Mouse (Mus musculus) neural tube, embryonic 14.5 days (tissue): ENCODE measurements around the gene Rgs11. TPM values are rescaled to one million over a fixed set of nuclear protein-coding genes. Genes with fewer than 3 reads are reported as not detected.
A peak's percentile ranks its signal among the peaks of the same experiment; 100 is the strongest.

Source experiments
- ATAC-seq: fragments of 200-750 bp; cut with Nextera tagmentation; 2 replicates; pipeline ENCODE4 v1.8.0; 2017; ENCODE audit warnings: low read depth, mild to moderate bottlenecking, moderate TSS enrichment, moderate library complexity
- H3K27ac ChIP-seq: fragments of 300-500 bp; sonication (generic); 2 replicates; pipeline ENCODE4 v1.5.1; 2014; ENCODE audit warnings: low read depth, mild to moderate bottlenecking, control low read depth, low read length, moderate library complexity, mixed read lengths
- H3K27me3 ChIP-seq: fragments of 300-500 bp; sonication (generic); 2 replicates; pipeline ENCODE4 v1.6.1; 2014; ENCODE audit warnings: low read length; ENCODE audit not compliant: control insufficient read depth, insufficient read depth
- H3K36me3 ChIP-seq: fragments of 300-500 bp; sonication (generic); 2 replicates; pipeline ENCODE4 v1.6.1; 2014; ENCODE audit warnings: low read length, mixed read lengths; ENCODE audit not compliant: control insufficient read depth, insufficient read depth
- H3K4me1 ChIP-seq: fragments of 300-500 bp; sonication (generic); 2 replicates; pipeline ENCODE4 v1.6.1; 2014; ENCODE audit warnings: low read length; ENCODE audit not compliant: control insufficient read depth, insufficient read depth
- H3K4me2 ChIP-seq: fragments of 300-500 bp; sonication (generic); 2 replicates; pipeline ENCODE4 v1.6.1; 2014; ENCODE audit warnings: mild to moderate bottlenecking, low read depth, low read length, control low read depth
- H3K4me3 ChIP-seq: fragments of 300-500 bp; sonication (generic); 2 replicates; pipeline ENCODE4 v1.5.1; 2014; ENCODE audit warnings: low read depth, low read length, control low read depth, mixed read lengths
- H3K9ac ChIP-seq: fragments of 300-500 bp; sonication (generic); replicated peaks from 2 replicates; pipeline ENCODE4 v1.6.1; 2014; ENCODE audit warnings: low read depth, mild to moderate bottlenecking, control low read depth, low read length, mixed read lengths
- H3K9me3 ChIP-seq: fragments of 300-500 bp; sonication (generic); 2 replicates; pipeline ENCODE4 v1.6.1; 2016; ENCODE audit warnings: low read length; ENCODE audit not compliant: control insufficient read depth
- WGBS: fragments of 180-500 bp; shearing (Covaris S2); extraction: QIAGEN DNeasy Blood & Tissue Kit; methylation state at CpG from one replicate; pipeline ENCODE4 v1.1.7; 2014; 5-methylcytosine and 5-hydroxymethylcytosine counted together
- polyA plus RNA-seq: library from polyadenylated mRNA; unstranded; fragments of >200 nt; fragmentation: Nextera tagmentation; extraction: Ambion mirVana; gene quantifications from 2 replicates; pipeline ENCODE4 v1.2.1, GENCODE M21; 2014

The Rgs11 gene
- polyA plus RNA-seq, 1 experiment from 2014 or later, result 18.9 TPM

DNA sequence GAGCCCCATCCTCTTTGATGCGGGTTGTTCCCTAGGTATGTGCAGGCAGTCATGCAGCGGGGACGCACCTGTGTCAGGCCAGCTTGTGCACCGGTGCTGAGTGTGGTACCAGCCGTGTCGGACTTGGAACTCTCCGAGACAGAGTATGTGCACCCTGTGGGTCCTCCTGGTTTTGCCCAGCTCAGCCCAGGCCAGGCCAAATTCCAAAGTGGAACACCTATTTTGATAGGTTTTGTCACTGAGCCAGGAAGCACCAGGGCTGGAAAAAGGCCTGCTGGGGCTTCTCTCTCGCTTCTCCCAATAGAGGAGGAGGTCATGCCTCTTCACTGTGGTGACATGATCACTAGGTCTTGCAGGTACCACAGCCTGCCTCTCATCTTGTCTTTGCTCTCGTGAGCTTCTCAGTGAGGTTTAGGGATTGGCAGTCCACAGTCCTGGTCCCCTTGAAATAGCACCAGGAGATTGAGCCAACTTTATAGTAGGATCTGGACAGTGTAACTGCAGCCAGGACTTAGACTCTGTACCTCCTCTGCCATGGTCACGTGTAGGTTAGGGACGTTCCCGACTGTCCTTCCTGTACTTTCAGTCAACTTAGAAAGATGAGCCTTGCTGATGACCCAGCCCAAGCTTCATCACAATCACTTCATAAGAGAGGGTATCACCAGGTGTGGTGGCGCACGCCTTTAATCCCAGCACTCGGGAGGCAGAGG, 10.1 kb upstream of the Rgs11 start:
- Histone ChIP-seq H3K4me1 (no peaks in the 10 kb centered on the region), H3K9me3 (no peaks in the 10 kb centered on the region), H3K4me3 (no peak overlapping the region), H3K9ac (no peak overlapping the region), H3K27ac (no peak overlapping the region), H3K36me3 (peaks cover 58% of the 10 kb centered on the region), H3K4me2 (no peak overlapping the region), H3K27me3 (no peaks in the 10 kb centered on the region)
- ATAC-seq, result no peak
- WGBS, result 98% methylated on average over 15 of the region's 15 CpGs

DNA sequence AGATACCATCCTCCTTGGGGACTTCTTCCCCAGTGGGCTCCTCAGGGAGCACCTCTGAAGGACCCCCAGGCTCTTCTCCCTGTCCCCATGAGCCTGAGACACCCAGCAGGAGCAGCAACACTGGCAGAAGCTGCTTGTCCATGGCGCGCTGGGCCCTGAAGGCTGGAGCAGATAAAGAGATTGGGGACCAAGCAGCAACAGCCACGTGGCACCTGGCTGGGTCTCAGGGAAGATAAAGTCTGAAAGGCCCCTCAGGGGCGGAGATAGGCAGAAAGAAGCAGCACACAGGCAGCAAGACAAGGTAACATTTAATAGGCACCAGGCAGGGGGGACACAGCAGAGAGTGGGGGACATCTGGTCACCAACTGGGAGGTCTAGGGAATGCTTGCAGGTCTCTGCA, 3.9 kb upstream of the Rgs11 start, which contains the start of gene Pdia2:
Pdia2 (minus strand) TSS at position 196 of the 400 bp plus-strand sequence.
- ATAC-seq, result no peak
- Histone ChIP-seq H3K27ac (no peak within 1 kb of the TSS), H3K9me3 (no peaks in the 10 kb centered on the region), H3K4me2 (no peak within 1 kb of the TSS), H3K27me3 (peaks cover 25% of the 10 kb centered on the region), H3K36me3 (peaks cover 18% of the 10 kb centered on the region), H3K9ac (no peak within 1 kb of the TSS), H3K4me3 (no peak within 1 kb of the TSS), H3K4me1 (0 out of 2 replicates have a peak, but pooled peaks cover 8% of the 10 kb centered on the region)
- 86% methylated on average over 4 of the region's 4 CpGs for WGBS

DNA sequence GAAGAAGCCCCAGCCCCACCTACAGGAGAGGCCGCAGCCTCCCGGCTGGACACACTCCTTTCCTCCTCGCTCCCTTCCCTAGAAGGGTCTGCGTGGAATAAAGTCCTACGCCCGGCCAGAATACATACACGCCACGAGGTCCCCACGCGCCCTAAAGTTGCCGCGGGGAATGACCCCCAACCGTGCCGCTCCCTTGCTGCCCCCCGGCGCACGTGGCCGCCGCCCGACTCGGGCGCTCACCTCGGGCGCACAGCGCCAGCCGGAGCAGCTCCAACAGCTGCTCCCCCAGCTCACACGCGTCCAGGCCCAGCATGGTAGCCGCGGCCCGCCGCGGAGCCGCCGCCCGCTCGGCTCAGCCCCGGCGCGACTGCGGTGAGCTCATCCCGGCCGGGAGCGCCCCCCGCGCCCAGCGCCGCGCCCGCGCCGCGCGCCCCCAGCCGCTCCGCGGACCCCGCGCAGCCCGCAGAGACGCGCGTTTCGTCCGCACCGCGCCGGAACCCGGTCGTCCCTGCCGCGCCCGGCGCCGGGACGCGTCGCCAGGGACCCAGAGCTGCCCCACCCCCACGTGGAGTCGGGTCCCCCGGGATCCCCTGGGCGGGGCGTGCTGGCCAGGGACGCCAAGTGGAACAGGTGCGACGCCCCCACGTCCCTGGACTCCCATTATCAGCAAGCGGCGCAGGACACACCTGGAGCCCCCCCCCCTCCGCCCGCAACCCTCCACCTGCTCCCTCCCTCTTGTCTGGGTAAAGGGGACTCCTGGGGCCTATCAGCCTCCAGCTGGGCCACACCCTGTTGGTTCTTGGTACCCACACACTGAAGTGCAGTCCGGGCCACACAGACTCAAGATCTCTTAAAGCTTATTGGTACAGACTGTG, 1.7 kb upstream of the Rgs11 start:
- peak overlapping the region; percentile 93 for H3K4me2 ChIP-seq
- 0 out of 2 replicates have a peak, but pooled peaks cover 8% of the 10 kb centered on the region for H3K4me1 ChIP-seq
- H3K9ac ChIP-seq, result peak overlapping the region; percentile 65
- under 1% methylated on average over 78 of the region's 92 CpGs for WGBS
- peaks cover 32% of the 10 kb centered on the region for H3K27me3 ChIP-seq
- no peak overlapping the region for H3K27ac ChIP-seq
- ATAC-seq, result peak; percentile 66
- H3K36me3 ChIP-seq, result peaks cover 3% of the 10 kb centered on the region; the same call in 1 of the 2 replicates
- H3K9me3 ChIP-seq, result no peaks in the 10 kb centered on the region
- H3K4me3 ChIP-seq, result peak overlapping the region; percentile 56

DNA sequence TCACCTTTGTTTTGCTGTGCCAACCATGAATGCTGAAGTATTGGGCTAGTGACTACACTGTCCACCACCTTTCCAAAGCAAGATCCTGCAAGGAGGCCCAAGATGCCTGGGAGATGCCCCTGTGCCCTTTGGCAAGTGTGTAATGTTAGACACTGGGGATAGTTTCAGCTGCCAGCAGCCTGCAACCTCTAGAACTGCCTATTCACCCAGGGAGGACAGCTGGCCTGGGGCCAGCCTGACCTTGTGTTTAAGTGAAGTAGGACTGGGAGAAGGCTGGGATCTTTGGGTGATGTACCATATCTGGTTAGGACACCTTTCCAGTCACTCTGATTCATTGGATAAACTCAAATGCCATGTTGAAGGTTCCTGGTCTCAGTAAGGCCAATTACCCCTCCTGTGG, 753 bp upstream of the Rgs11 start:
- no peak overlapping the region for H3K4me3 ChIP-seq
- H3K9ac ChIP-seq, result no peak overlapping the region
- peaks cover 32% of the 10 kb centered on the region for H3K27me3 ChIP-seq
- ATAC-seq, result no peak
- H3K4me1 ChIP-seq, result 0 out of 2 replicates have a peak, but pooled peaks cover 8% of the 10 kb centered on the region
- H3K4me2 ChIP-seq, result no peak overlapping the region
- H3K36me3 ChIP-seq, result peaks cover 3% of the 10 kb centered on the region; the same call in 1 of the 2 replicates
- H3K9me3 ChIP-seq, result no peaks in the 10 kb centered on the region
- H3K27ac ChIP-seq, result no peak overlapping the region

DNA sequence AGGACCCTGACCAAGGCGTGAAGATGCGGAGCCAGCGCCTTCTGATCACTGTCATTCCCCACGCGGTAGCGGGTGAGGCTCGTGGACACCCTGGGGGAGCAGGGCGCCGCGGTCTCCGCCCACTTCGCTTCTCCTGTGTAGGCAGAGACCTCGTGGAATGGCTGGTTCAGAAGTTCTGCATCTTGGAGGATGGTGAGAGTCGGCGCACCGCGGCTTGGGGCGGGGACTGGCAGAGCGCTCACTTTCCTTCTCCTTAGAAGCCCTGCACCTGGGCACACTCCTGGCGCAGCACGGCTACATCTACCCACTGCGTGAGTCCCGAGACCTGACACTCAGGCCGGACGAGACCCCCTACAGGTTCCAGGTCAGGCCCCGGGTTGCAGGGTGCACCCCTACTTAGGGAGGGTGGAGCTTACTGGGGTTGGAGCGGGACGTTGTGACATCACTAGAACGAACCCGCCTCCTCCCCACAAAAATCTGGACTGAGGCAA, 615 bp downstream of the Rgs11 start:
- Histone ChIP-seq H3K4me3 (peak overlapping the region; percentile 33), H3K27ac (no peak overlapping the region), H3K9ac (peak overlapping the region; percentile 44), H3K4me1 (0 out of 2 replicates have a peak, but pooled peaks cover 8% of the 10 kb centered on the region), H3K9me3 (no peaks in the 10 kb centered on the region), H3K36me3 (no peaks in the 10 kb centered on the region), H3K27me3 (peaks cover 32% of the 10 kb centered on the region), H3K4me2 (peak overlapping the region; percentile 76)
- no peak; the same call in 1 of the 2 replicates for ATAC-seq
- 1% methylated on average over 29 of the region's 30 CpGs for WGBS

DNA sequence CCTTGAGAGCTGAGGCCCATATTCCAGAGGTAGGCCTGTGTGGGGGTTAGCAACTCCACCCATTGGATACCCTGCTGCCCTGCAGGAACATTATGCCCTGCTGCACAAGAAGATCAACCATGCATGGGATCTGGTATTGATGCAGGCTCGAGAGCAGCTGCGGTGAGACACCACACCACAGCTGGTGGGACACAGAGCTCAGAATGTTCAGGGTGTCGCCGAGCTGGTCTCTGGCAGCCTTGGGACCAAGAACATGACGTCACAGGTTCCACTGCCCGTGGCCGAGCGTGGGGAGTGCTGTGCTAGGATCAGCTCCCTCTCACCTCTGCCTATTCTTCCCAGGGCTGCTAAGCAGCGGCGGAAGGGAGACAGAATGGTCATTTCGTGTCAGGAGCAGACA, 2.0 kb downstream of the Rgs11 start:
- no peak overlapping the region for H3K4me3 ChIP-seq
- H3K27me3 ChIP-seq, result peaks cover 31% of the 10 kb centered on the region
- no peak for ATAC-seq
- H3K9me3 ChIP-seq, result no peaks in the 10 kb centered on the region
- H3K4me2 ChIP-seq, result no peak overlapping the region
- no peak overlapping the region for H3K9ac ChIP-seq
- H3K4me1 ChIP-seq, result 0 out of 2 replicates have a peak, but pooled peaks cover 8% of the 10 kb centered on the region
- 26% methylated on average over 11 of the region's 11 CpGs for WGBS
- no peaks in the 10 kb centered on the region for H3K36me3 ChIP-seq
- H3K27ac ChIP-seq, result no peak overlapping the region

DNA sequence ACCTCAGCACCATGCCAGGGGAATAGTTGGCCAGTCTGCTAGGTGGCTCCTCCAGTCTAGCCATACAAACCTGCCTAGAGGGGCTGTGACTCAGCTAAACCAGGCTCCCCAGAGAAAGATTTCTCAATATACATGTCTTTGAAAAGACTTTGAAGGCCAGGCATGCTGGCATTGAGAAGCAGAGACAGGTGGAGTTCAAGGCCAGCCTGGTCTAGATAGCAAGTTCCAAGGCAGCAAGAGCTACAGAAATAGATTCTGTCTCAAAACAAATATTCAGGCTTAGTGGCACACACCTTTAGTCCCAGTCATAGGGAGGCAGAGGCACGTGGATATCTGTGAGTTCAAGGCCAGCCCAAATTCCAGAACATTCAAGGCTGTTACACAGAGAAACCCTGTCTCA, 3.6 kb downstream of the Rgs11 start:
- Histone ChIP-seq H3K27ac (no peak overlapping the region), H3K9me3 (no peaks in the 10 kb centered on the region), H3K27me3 (peaks cover 28% of the 10 kb centered on the region), H3K4me1 (0 out of 2 replicates have a peak, but pooled peaks cover 1% of the 10 kb centered on the region), H3K4me3 (no peak overlapping the region), H3K4me2 (no peak overlapping the region), H3K36me3 (no peaks in the 10 kb centered on the region), H3K9ac (no peak overlapping the region)
- ATAC-seq, result no peak
- WGBS, result 62% methylated on average over 1 of the region's 1 CpGs

DNA sequence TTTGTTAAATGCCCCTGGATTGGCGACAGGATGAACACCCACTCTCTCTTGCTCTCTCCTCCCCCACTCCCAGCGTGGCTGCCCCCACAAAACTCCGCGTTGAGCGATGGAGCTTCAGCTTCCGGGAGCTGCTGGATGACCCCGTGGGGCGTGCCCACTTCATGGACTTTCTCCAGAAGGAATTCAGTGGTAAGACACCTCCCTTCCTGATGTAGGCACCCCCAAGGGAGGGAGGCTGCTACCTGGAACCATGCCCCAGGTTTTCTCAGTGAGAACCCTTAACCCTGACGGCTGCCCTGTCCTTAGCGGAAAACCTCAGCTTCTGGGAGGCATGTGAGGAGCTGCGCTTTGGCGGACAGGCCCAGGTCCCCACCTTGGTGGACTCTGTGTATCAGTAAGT, 4.9 kb downstream of the Rgs11 start, which contains the start of gene Arhgdig:
Arhgdig (minus strand) TSS at position 101 of the 400 bp plus-strand sequence.
- no peaks in the 10 kb centered on the region for H3K9me3 ChIP-seq
- no peaks in the 10 kb centered on the region for H3K4me1 ChIP-seq
- 86% methylated on average over 12 of the region's 12 CpGs for WGBS
- H3K27ac ChIP-seq, result no peak within 1 kb of the TSS
- no peak for ATAC-seq
- H3K9ac ChIP-seq, result no peak within 1 kb of the TSS
- peaks cover 17% of the 10 kb centered on the region for H3K27me3 ChIP-seq
- no peak within 1 kb of the TSS for H3K4me2 ChIP-seq
- no peak within 1 kb of the TSS for H3K4me3 ChIP-seq
- no peaks in the 10 kb centered on the region for H3K36me3 ChIP-seq
